Mouse (Mus musculus): ENCODE measurements at regions not wholly inside any gene's neighbourhood (a gene's known extent, or its start where the extent isn't known, plus 50 kb on each side); places are given as distances from the start of the nearest gene placed in this dataset.

- TF ChIP-seq CTCF (IDR thresholded peaks at IDR 0.05; ENCODE audit: control insufficient read depth, insufficient read depth, low read length) (no peak), POLR2A (IDR thresholded peaks at IDR 0.05; ENCODE audit: borderline replicate concordance, control insufficient read depth, low read depth, low read length) (no peak)
Observed at GRCm38 (mm10) chr5:118404398-118404797, 156.1 kb upstream of the Med13l start.

Data from bone marrow, adult 2 months (tissue).